In the genomic region with DNA sequence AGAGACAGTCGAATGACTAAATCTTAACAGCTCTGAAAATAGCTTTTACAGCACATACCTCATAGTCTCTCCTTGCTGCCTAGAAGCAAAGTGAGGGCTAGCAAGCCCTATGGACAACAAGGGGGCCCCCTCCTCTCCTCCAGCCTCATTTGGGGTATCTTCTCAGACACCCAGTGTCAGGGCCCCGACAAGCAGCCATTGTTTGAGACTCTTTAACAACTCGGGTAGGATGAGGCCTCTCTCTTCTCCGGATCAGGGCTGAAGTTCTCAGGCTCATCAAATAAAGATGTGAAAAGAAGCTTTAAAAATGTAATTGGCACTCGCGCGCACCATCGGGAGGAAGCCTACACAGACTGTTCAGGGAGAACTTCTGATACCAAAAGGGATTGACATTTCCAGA, we compare ENCODE assay signal across 13 mouse cellular contexts.
DNase-seq lines count a peak whose midpoint lies in the region.
"Had no signal": no experiment of that assay in that cellular context is flagged by ENCODE, and none has a peak within 500 bp of the region (broad histone marks: within the 10 kb centered on the region; RNA-seq: fewer than 3 reads in every experiment).

No protein-coding gene starts in this region.

- DNase-seq in heart, adult 11 months, result peak; percentile 81
- DNase-seq in heart, postnatal 25 days (ENCODE audit: low spot score), result no peak
- DNase-seq in left cerebral cortex, postnatal 14 days (ENCODE audit: low spot score in 2 of 2), result peak; percentile 40
- DNase-seq in left cerebral cortex, adult 9 months (ENCODE audit: low spot score in 2 of 2), result no peak
- DNase-seq in right cerebral cortex, postnatal 25 days, result peak; percentile 34
- no peak for DNase-seq in right cerebral cortex, postnatal 4 days
- DNase-seq: adrenal gland, postnatal 14 days; cerebellum, adult 18-20 months; cerebellum, adult 9-11 months; cerebellum, postnatal 36 days; gastrocnemius, postnatal 10 days; heart, adult 2 months; heart, postnatal 4 days had no signal

- intact Hi-C loops in heart, postnatal 25 days (cut with DNase I), result no loop called here
- intact Hi-C loops in left cerebral cortex, postnatal 14 days (cut with DNase I), result loop anchor here (5.0 kb wide), 1 partner anchor 45 kb away; no protein-coding TSS in a partner anchor

Comparison
In these comparisons a context has a peak if more than half of its experiments do, and no peak if none do; other contexts are left out.
1. DNase-seq: peak in heart, adult 11 months (single experiment), left cerebral cortex, postnatal 14 days (2 of 2) and right cerebral cortex, postnatal 25 days (single experiment); none in heart, postnatal 25 days (single experiment), left cerebral cortex, adult 9 months (0 of 2) and right cerebral cortex, postnatal 4 days (single experiment).